Mouse (Mus musculus) myocyte (in vitro differentiated cells): Measurements from ENCODE around the gene Defb35. TPM values are rescaled to one million over a fixed set of nuclear protein-coding genes. Genes with fewer than 3 reads are reported as not detected.

Experiments
- H3K27me3 ChIP-seq: one replicate; pipeline ENCODE4 v1.6.1; 2011; ENCODE audit not compliant: control insufficient read depth, insufficient read depth, insufficient read length
- H3K36me3 ChIP-seq: one replicate; pipeline ENCODE4 v1.6.1; 2011; ENCODE audit not compliant: control insufficient read depth, insufficient read depth
- H3K4me2 ChIP-seq: one replicate; pipeline ENCODE4 v1.6.1; 2011; ENCODE audit warnings: low read depth, control low read depth
- H3K4me3 ChIP-seq: one replicate; pipeline ENCODE4 v1.5.1; 2011; ENCODE audit warnings: mild to moderate bottlenecking, control low read depth, moderate library complexity
- H3K79me2 ChIP-seq: one replicate; pipeline ENCODE4 v1.6.1; 2011; ENCODE audit not compliant: control insufficient read depth, insufficient read depth
- H3ac ChIP-seq: one replicate; pipeline ENCODE4 v1.6.1; 2011; ENCODE audit not compliant: control insufficient read depth, insufficient read length
- CEBPB ChIP-seq: IDR thresholded peaks from 2 replicates; pipeline ENCODE4 v1.6.1; 2011; ENCODE audit warnings: mild to moderate bottlenecking, moderate library complexity; ENCODE audit not compliant: poor library complexity, insufficient read depth, severe bottlenecking
- E2F4 ChIP-seq: IDR thresholded peaks from one replicate; pipeline ENCODE4 v1.6.1; 2011; ENCODE audit warnings: mild to moderate bottlenecking, control low read depth, moderate library complexity; ENCODE audit not compliant: insufficient read depth
- MAX ChIP-seq: IDR thresholded peaks from one replicate; pipeline ENCODE4 v1.6.1; 2011; ENCODE audit warnings: low read depth, mild to moderate bottlenecking, control low read depth
- MYOD1 ChIP-seq, 3 experiments: IDR thresholded peaks; one replicate each; pipeline ENCODE4 v1.6.1; 2011; ENCODE audit warnings: control low read depth in 2 of 3, low read depth in 2 of 3, mild to moderate bottlenecking in 2 of 3, moderate library complexity in 1 of 3; ENCODE audit not compliant: insufficient read length in 2 of 3, control insufficient read depth in 1 of 3
- MYOG ChIP-seq, 3 experiments: IDR thresholded peaks; one replicate each; pipeline ENCODE4 v1.6.1; 2011; ENCODE audit warnings: control low read depth in 2 of 3, low read depth in 2 of 3, mild to moderate bottlenecking in 2 of 3; ENCODE audit not compliant: insufficient read length in 2 of 3, control insufficient read depth in 1 of 3, insufficient read depth in 1 of 3
- POLR2A ChIP-seq: IDR thresholded peaks from one replicate; pipeline ENCODE4 v1.6.1; 2011; ENCODE audit warnings: low read depth, mild to moderate bottlenecking, control low read depth, moderate library complexity; ENCODE audit not compliant: insufficient read length
- POLR2AphosphoS2 ChIP-seq: IDR thresholded peaks from one replicate; pipeline ENCODE4 v1.6.1; 2011; ENCODE audit warnings: low read depth, control low read depth; ENCODE audit not compliant: insufficient read length
- REST ChIP-seq: IDR thresholded peaks from one replicate; pipeline ENCODE4 v1.6.1; 2011; ENCODE audit warnings: mild to moderate bottlenecking, control low read depth, moderate library complexity; ENCODE audit not compliant: insufficient read depth, insufficient read length
- SRF ChIP-seq: IDR thresholded peaks from one replicate; pipeline ENCODE4 v1.6.1; 2011; ENCODE audit warnings: low read depth; ENCODE audit not compliant: control insufficient read depth, insufficient read length
- TCF12 ChIP-seq: IDR thresholded peaks from one replicate; pipeline ENCODE4 v1.6.1; 2011; ENCODE audit warnings: mild to moderate bottlenecking, control low read depth; ENCODE audit not compliant: poor library complexity, insufficient read depth, severe bottlenecking
- TCF3 ChIP-seq: IDR thresholded peaks from one replicate; pipeline ENCODE4 v1.6.1; 2011; ENCODE audit warnings: low read depth, control low read depth; ENCODE audit not compliant: insufficient read length
- USF1 ChIP-seq: IDR thresholded peaks from one replicate; pipeline ENCODE4 v1.6.1; 2011; ENCODE audit warnings: low read depth, mild to moderate bottlenecking, control low read depth, moderate library complexity
- polyA plus RNA-seq: library from polyadenylated mRNA; unstranded; fragments of >200 nt; fragmentation: generic; extraction: Trizol; gene quantifications from one replicate; pipeline ENCODE4 v1.2.1, GENCODE M21; 2012; ENCODE audit warnings: missing spikeins

Defb35 gene
- polyA plus RNA-seq, 1 experiment = not detected

GRCm38 (mm10) chr8:21958414-21958813 lies 20.3 kb downstream of the Defb35 start, which contains the start of gene Fam90a1a:
Gene Fam90a1a (plus strand): TSS chr8:21958714.
- H3K4me2 ChIP-seq = no peak within 1 kb of the TSS
- no peak within 1 kb of the TSS for H3ac ChIP-seq
- no peaks in the 10 kb centered on the region for H3K79me2 ChIP-seq
- H3K36me3 ChIP-seq = no peaks in the 10 kb centered on the region
- no peak within 1 kb of the TSS for H3K4me3 ChIP-seq
- TF ChIP-seq TCF3 = no peak
- TF ChIP-seq CEBPB = no peak
- H3K27me3 ChIP-seq = no peaks in the 10 kb centered on the region

GRCm38 (mm10) chr8:21966646-21967045 lies 28.5 kb downstream of the Defb35 start:
- no peak overlapping the region for H3ac ChIP-seq
- H3K79me2 ChIP-seq = no peaks in the 10 kb centered on the region
- no peaks in the 10 kb centered on the region for H3K36me3 ChIP-seq
- no peak overlapping the region for H3K4me3 ChIP-seq
- TF ChIP-seq MYOG (IDR thresholded peaks at IDR 0.05; ENCODE audit: control insufficient read depth in 1 of 3, insufficient read depth in 1 of 3, insufficient read length in 2 of 3, low read depth in 2 of 3) = no peak
- no peak for TF ChIP-seq REST
- TF ChIP-seq MAX = no peak
- TF ChIP-seq CEBPB = no peak
- no peak for TF ChIP-seq E2F4
- no peak for TF ChIP-seq USF1
- TF ChIP-seq MYOD1 (IDR thresholded peaks at IDR 0.05; ENCODE audit: control insufficient read depth in 1 of 3, insufficient read length in 2 of 3, low read depth in 2 of 3) = no peak
- no peak for TF ChIP-seq POLR2AphosphoS2
- TF ChIP-seq SRF = no peak
- TF ChIP-seq POLR2A = no peak
- TF ChIP-seq TCF3 = no peak
- TF ChIP-seq TCF12 = no peak
- no peak overlapping the region for H3K4me2 ChIP-seq
- no peaks in the 10 kb centered on the region for H3K27me3 ChIP-seq

- TF ChIP-seq POLR2A (no peak), TCF12 (no peak), E2F4 (no peak), CEBPB (no peak), SRF (no peak), USF1 (no peak), MAX (no peak), MYOG (IDR thresholded peaks at IDR 0.05; ENCODE audit: control insufficient read depth in 1 of 3, insufficient read depth in 1 of 3, insufficient read length in 2 of 3, low read depth in 2 of 3) (no peak), REST (no peak)
- Histone ChIP-seq H3K79me2 (no peaks in the 10 kb centered on the region), H3K4me2 (no peak within 1 kb of the TSS), H3K4me3 (no peak within 1 kb of the TSS), H3ac (no peak within 1 kb of the TSS), H3K36me3 (no peaks in the 10 kb centered on the region), H3K27me3 (no peaks in the 10 kb centered on the region)
Observed at GRCm38 (mm10) chr8:21969475-21969874, 31.3 kb downstream of the Defb35 start, which contains the start of gene Ccdc70. Gene Ccdc70 (plus strand): TSS chr8:21969775.

GRCm38 (mm10) chr8:21978193-21978592 lies 40.0 kb downstream of the Defb35 start:
- no peak overlapping the region for H3K4me2 ChIP-seq
- H3K27me3 ChIP-seq = no peaks in the 10 kb centered on the region
- no peak for TF ChIP-seq TCF12
- TF ChIP-seq POLR2AphosphoS2 = no peak
- no peak for TF ChIP-seq USF1
- no peak for TF ChIP-seq MAX
- no peak for TF ChIP-seq TCF3
- no peak for TF ChIP-seq CEBPB
- no peak for TF ChIP-seq E2F4
- no peak for TF ChIP-seq REST
- H3ac ChIP-seq = no peak overlapping the region
- H3K79me2 ChIP-seq = no peaks in the 10 kb centered on the region
- no peak overlapping the region for H3K4me3 ChIP-seq
- H3K36me3 ChIP-seq = no peaks in the 10 kb centered on the region

- Histone ChIP-seq H3K27me3 (no peaks in the 10 kb centered on the region), H3K36me3 (no peaks in the 10 kb centered on the region), H3ac (no peak overlapping the region), H3K4me2 (no peak overlapping the region), H3K79me2 (no peaks in the 10 kb centered on the region), H3K4me3 (no peak overlapping the region)
- TF ChIP-seq MAX (no peak), MYOD1 (IDR thresholded peaks at IDR 0.05; ENCODE audit: control insufficient read depth in 1 of 3, insufficient read length in 2 of 3, low read depth in 2 of 3) (no peak), TCF3 (no peak), E2F4 (no peak), MYOG (IDR thresholded peaks at IDR 0.05; ENCODE audit: control insufficient read depth in 1 of 3, insufficient read depth in 1 of 3, insufficient read length in 2 of 3, low read depth in 2 of 3) (no peak), USF1 (no peak)
Observed at GRCm38 (mm10) chr8:21981664-21982337, 43.6 kb downstream of the Defb35 start.

Other genes starting within 250 kb of the Defb35 start
- gene AY761184, start 234.7 kb upstream of the Defb35 start, polyA plus RNA-seq = not detected
- not detected for gene Defa24, start 203.9 kb upstream of the Defb35 start, polyA plus RNA-seq
- not detected for gene Defb50, start 114.8 kb upstream of the Defb35 start, polyA plus RNA-seq
- gene Defb2, start 98.4 kb upstream of the Defb35 start, polyA plus RNA-seq = not detected
- gene Defb10, start 79.5 kb upstream of the Defb35 start, polyA plus RNA-seq = not detected
- not detected for gene Defb9, start 52.9 kb upstream of the Defb35 start, polyA plus RNA-seq
- gene Defb11, start 31.9 kb upstream of the Defb35 start, polyA plus RNA-seq = not detected
- gene Defb15, start 5.6 kb upstream of the Defb35 start, polyA plus RNA-seq = not detected
- gene Defb13, start 8.4 kb downstream of the Defb35 start, polyA plus RNA-seq = not detected
- gene Fam90a1a, start 20.4 kb downstream of the Defb35 start, polyA plus RNA-seq = not detected
- not detected for gene Ccdc70, start 31.4 kb downstream of the Defb35 start, polyA plus RNA-seq
- 0.05 TPM for gene Atp7b, start 122.0 kb downstream of the Defb35 start, polyA plus RNA-seq
- gene Alg11, start 122.4 kb downstream of the Defb35 start, polyA plus RNA-seq = 3.5 TPM
- not detected for gene Nek5, start 186.7 kb downstream of the Defb35 start, polyA plus RNA-seq
- gene Nek3, start 228.1 kb downstream of the Defb35 start, polyA plus RNA-seq = 3.6 TPM
- gene Ckap2, start 247.5 kb downstream of the Defb35 start, polyA plus RNA-seq = 7.6 TPM